Mouse (Mus musculus) lung, postnatal 0 days (tissue): ENCODE measurements around the gene Atp6v1g2. TPM values are rescaled to one million over a fixed set of nuclear protein-coding genes. Genes with fewer than 3 reads are reported as not detected.

Experiments
- ATAC-seq: fragments of 200-750 bp; cut with Nextera tagmentation; 2 replicates; pipeline ENCODE4 v1.8.0; 2017; ENCODE audit warnings: moderate library complexity
- DNase-seq: peaks from one replicate; pipeline ENCODE4 v3.0.0-alpha.2; 2016; ENCODE audit warnings: low spot score
- H3K27ac ChIP-seq: fragments of 300-500 bp; sonication (generic); 2 replicates; pipeline ENCODE4 v1.5.1; 2014; ENCODE audit warnings: antibody characterized with exemption, mild to moderate bottlenecking, low read length, mixed read lengths
- H3K27me3 ChIP-seq: fragments of 300-500 bp; sonication (generic); replicated peaks from 2 replicates; pipeline ENCODE4 v1.6.1; 2014; ENCODE audit warnings: low read length, mixed read lengths; ENCODE audit not compliant: insufficient read depth
- H3K36me3 ChIP-seq: fragments of 300-500 bp; sonication (generic); 2 replicates; pipeline ENCODE4 v1.6.1; 2014; ENCODE audit warnings: low read length, mixed read lengths; ENCODE audit not compliant: insufficient read depth
- H3K4me1 ChIP-seq: fragments of 300-500 bp; sonication (generic); 2 replicates; pipeline ENCODE4 v1.6.1; 2014; ENCODE audit warnings: antibody characterized with exemption, low read depth, low read length, mixed read lengths; ENCODE audit not compliant: insufficient read depth
- H3K4me2 ChIP-seq: fragments of 300-500 bp; sonication (generic); replicated peaks from 2 replicates; pipeline ENCODE4 v1.6.1; 2014; ENCODE audit warnings: low read depth, mild to moderate bottlenecking, low read length, moderate library complexity, mixed read lengths
- H3K4me3 ChIP-seq: fragments of 300-500 bp; sonication (generic); 2 replicates; pipeline ENCODE4 v1.5.1; 2014; ENCODE audit warnings: low read depth, low read length
- H3K9ac ChIP-seq: fragments of 300-500 bp; sonication (generic); replicated peaks from 2 replicates; pipeline ENCODE4 v1.6.1; 2014; ENCODE audit warnings: low read depth, mild to moderate bottlenecking
- H3K9me3 ChIP-seq: fragments of 300-500 bp; sonication (generic); 2 replicates; pipeline ENCODE4 v1.6.1; 2016; ENCODE audit warnings: low read length, mixed read lengths
- CTCF ChIP-seq: IDR thresholded peaks from 2 replicates; pipeline ENCODE4 v1.5.1; 2016; ENCODE audit warnings: antibody characterized with exemption, mild to moderate bottlenecking
- EP300 ChIP-seq: IDR thresholded peaks from 2 replicates; pipeline ENCODE4 v1.6.1; 2016; ENCODE audit warnings: antibody characterized with exemption, mild to moderate bottlenecking, control low read depth
- WGBS: fragments of 180-500 bp; shearing (Covaris S2); extraction: QIAGEN DNeasy Blood & Tissue Kit; methylation state at CpG from one replicate; pipeline ENCODE4 v1.1.7; 2014; 5-methylcytosine and 5-hydroxymethylcytosine counted together
- polyA plus RNA-seq: library from polyadenylated mRNA; unstranded; fragments of >200 nt; fragmentation: Nextera tagmentation; extraction: Ambion mirVana; gene quantifications from 2 replicates; pipeline ENCODE4 v1.2.1, GENCODE M21; 2015

Gene Atp6v1g2
- polyA plus RNA-seq, 1 experiment from 2014 or later: 4.7 TPM

- Histone ChIP-seq H3K27me3 (no peaks in the 10 kb centered on the region), H3K27ac (0 out of 2 replicates have a peak overlapping the region, but pooled peaks have one; percentile 51), H3K4me1 (no peaks in the 10 kb centered on the region), H3K4me3 (no peak overlapping the region), H3K4me2 (no peak overlapping the region), H3K9me3 (no peaks in the 10 kb centered on the region), H3K9ac (no peak overlapping the region), H3K36me3 (peaks cover 39% of the 10 kb centered on the region)
- TF ChIP-seq EP300 (no peak), CTCF (no peak)
- 48% methylated on average over 15 of the region's 15 CpGs for WGBS
- ATAC-seq: peak; percentile 90
- DNase-seq: peak; percentile 92
Observed at GRCm38 (mm10) chr17:35251162-35251719, 17.8 kb downstream of the Atp6v1g2 start.

DNA sequence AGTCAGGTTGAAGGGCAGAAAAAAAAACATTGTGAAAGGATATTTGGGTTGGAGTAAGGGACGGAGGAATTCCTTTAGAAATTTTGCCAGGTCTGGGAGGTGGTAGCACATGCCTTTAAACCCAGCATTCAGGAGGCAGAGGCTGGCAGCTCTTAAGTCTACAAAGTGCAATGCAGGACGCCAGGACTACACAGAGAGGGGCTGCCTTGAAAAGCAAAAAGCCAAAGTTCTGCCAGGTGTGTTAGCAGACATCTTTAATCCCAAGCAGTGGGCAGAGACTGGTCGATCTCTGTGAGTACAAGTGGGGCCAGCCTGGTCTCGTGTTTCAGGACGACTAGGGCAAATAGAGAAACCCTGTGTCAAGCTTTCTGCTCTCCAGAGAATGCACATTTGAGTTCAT lies 18.5 kb downstream of the Atp6v1g2 start:
- Histone ChIP-seq H3K9ac (no peak overlapping the region), H3K27me3 (no peaks in the 10 kb centered on the region), H3K27ac (0 out of 2 replicates have a peak overlapping the region, but pooled peaks have one; percentile 9), H3K4me3 (no peak overlapping the region), H3K4me2 (no peak overlapping the region), H3K4me1 (no peaks in the 10 kb centered on the region), H3K36me3 (peaks cover 32% of the 10 kb centered on the region), H3K9me3 (no peaks in the 10 kb centered on the region)
- no peak for DNase-seq
- 70% methylated on average over 5 of the region's 5 CpGs for WGBS
- no peak for ATAC-seq
- TF ChIP-seq EP300 (no peak), CTCF (no peak)

DNA sequence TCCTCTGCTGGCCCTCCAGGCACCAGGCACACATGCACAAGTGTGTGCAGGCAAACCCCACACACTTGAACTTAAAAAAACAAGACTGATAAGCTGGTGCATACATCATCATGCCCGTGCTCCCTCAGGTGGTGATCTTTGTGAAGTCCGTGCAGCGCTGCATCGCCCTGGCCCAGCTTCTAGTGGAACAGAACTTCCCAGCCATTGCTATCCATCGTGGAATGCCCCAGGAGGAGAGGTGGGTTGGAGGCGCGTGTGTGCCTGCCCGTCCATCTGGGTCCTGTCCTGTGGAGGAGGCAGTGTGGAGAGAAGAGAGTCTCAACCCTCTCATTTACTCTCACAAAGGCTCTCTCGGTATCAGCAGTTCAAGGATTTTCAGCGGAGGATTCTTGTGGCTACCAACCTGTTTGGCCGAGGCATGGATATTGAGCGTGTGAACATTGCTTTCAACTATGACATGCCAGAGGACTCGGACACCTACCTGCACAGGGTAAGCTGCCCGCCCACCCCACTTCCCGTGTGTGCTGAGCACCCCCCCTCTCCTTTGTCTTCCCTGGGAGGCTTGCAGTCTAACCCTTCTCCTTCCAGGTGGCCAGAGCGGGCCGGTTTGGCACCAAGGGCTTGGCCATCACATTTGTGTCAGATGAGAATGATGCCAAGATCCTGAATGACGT lies 19.3 kb downstream of the Atp6v1g2 start:
- H3K27ac ChIP-seq: 0 out of 2 replicates have a peak overlapping the region, but pooled peaks have one; percentile 9
- H3K27me3 ChIP-seq: no peaks in the 10 kb centered on the region
- no peak for TF ChIP-seq EP300
- no peak for TF ChIP-seq CTCF
- H3K4me3 ChIP-seq: no peak overlapping the region
- H3K4me1 ChIP-seq: no peaks in the 10 kb centered on the region
- DNase-seq (no peak), ATAC-seq (no peak)
- WGBS: 72% methylated on average over 18 of the region's 18 CpGs
- H3K36me3 ChIP-seq: peaks cover 28% of the 10 kb centered on the region
- H3K9ac ChIP-seq: no peak overlapping the region
- H3K9me3 ChIP-seq: no peaks in the 10 kb centered on the region
- no peak overlapping the region for H3K4me2 ChIP-seq

GRCm38 (mm10) chr17:35253293-35254093 lies 20.0 kb downstream of the Atp6v1g2 start:
- 81% methylated on average over 30 of the region's 32 CpGs for WGBS
- Histone ChIP-seq H3K4me1 (no peaks in the 10 kb centered on the region), H3K4me3 (no peak overlapping the region), H3K9ac (no peak overlapping the region), H3K9me3 (no peaks in the 10 kb centered on the region), H3K27me3 (no peaks in the 10 kb centered on the region), H3K4me2 (no peak overlapping the region), H3K27ac (no peak overlapping the region), H3K36me3 (peaks cover 28% of the 10 kb centered on the region)
- ATAC-seq: no peak
- DNase-seq: no peak
- TF ChIP-seq EP300 (no peak), CTCF (no peak)

DNA sequence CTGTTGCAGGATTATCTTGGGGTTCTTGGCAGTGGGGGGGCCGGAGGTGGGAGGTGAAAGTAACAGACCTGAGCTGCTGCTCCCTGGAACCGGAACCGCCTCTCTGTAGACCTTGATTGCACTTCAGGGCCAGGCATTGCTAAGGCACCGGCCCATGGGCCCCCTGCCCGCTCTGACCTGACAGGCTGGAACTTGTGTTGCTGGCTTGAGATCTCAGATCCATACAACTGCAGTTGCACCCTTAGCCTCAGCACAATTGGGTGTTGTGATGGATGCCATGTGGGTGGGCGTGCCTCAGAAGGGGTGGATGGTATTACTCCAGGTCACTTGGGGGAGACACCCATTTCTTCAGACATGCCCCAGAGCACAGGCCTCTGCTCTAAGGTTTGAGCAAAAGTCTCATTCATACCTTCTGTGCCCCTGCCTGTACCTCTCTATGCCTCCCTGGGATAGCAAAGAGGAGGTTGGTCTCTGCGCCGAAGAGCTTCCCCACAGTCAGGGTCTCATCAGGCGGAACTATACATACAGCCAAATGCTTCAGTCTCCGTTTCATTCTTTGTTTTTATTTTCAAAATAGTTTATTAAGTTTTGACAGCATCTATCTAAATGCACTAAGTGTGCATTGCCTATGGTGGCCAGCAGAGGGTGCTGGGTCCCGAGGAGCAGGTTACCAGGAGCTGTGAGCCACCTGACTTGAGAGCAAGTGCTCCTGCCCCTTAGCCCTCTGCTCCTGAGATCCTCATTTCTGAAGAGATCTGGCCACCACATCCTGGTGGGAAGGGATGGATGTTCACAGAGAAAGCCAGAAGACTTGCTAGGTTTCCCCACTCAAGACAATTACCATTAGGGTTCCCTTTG lies 21.0 kb downstream of the Atp6v1g2 start:
- Histone ChIP-seq H3K4me1 (no peaks in the 10 kb centered on the region), H3K27me3 (no peaks in the 10 kb centered on the region), H3K4me3 (no peak overlapping the region), H3K9me3 (no peaks in the 10 kb centered on the region), H3K9ac (no peak overlapping the region), H3K36me3 (peaks cover 19% of the 10 kb centered on the region), H3K4me2 (no peak overlapping the region), H3K27ac (no peak overlapping the region)
- WGBS: 51% methylated on average over 11 of the region's 11 CpGs
- DNase-seq (peak; percentile 73), ATAC-seq (no peak)
- TF ChIP-seq CTCF (peak; percentile 86), EP300 (no peak)
